Mouse (Mus musculus) left cerebral cortex, postnatal 4 days (tissue): ENCODE data around the gene Adamtsl1. TPM values are rescaled to one million over a fixed set of nuclear protein-coding genes. Genes with fewer than 3 reads are reported as not detected.

Experiments
- DNase-seq: peaks from one replicate; pipeline ENCODE4 v3.0.0-alpha.2; 2022
- intact Hi-C: fragments of 180-260 bp; cut with DNase I; formaldehyde crosslinking; loops from one replicate; pipeline ENCODE4 v1.15.1; 2025
- total RNA-seq, 2 experiments: library from RNA; stranded (reverse); gene quantifications; 2 replicates each; pipeline ENCODE4 v1.2.3; 2021

Adamtsl1 gene
- total RNA-seq, 2 experiments from 2014 or later, result 12.3 to 12.4 TPM

DNA sequence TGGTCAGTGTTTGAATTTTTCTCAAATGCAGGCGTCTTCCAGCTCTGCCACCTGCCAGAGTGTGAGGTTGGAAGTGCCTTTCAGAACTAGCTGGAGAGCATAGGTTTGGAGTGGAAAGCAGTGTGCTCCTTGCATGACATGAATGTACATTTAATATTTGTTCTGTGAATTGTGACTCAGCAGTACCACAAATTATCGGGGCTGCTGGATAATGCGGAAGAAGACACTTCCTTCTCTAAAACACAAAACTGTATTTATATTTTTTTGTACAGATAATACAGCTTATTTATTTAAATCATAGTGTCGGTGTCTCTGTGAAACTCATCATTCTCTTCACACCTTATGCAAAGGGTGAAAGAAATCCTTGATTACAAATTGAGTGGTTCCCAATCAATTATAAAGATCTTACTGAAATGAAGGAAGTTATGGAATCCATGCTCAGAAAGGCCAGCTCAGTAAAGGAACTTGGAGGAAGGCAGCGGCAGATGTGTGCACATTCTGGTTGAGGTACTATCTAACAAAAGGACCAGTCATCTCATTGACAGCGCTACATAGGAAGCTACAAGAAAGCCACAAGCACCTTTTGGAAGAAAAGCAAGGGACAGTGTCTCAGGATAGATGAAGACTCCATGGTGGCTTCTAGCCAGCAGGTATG lies 914.2 kb downstream of the Adamtsl1 start:
- DNase-seq, result no peak

DNA sequence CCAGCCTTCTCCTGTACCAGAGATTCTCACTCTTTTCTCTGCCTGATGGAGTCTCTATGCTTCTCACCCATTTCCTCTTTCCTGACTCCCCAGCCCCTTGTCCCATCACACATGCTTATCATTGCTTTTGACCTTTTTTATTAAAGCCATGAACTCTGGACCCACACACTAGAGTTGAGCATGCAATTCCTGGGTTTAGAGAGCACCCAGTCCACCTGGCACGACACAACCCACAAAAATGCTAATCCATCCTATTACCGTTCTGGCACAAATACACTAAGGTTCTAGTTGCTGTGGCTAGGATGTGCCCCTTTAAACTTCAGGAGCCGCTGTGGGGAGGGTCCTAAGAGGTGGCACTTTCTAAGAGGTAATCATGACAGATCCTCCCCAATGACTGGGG lies 921.7 kb downstream of the Adamtsl1 start:
- intact Hi-C loops, result no loop called here
- DNase-seq, result no peak

More for the DNA sequence above, 914.2 kb downstream of the Adamtsl1 start:
- intact Hi-C loops, result no loop called here

DNA sequence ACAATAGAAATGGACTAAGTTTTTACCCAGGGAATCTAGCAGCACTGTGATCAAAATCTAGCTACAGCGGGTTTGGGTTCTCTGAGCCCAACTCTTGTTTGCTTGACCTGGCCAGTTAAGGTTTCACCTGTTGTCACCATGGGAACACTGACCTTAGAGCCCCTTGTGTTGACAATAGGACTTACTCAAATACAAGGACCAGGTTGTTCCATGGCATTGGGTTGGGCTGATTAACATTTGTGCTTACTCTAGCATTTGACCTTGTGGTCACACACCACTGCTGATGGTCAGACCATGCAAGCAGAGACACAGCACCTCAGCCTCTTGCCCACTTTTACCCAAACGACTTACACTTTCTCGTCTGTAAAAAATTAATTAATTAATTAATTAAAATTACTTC lies 922.4 kb downstream of the Adamtsl1 start:
- DNase-seq, result no peak
- intact Hi-C loops, result no loop called here

DNA sequence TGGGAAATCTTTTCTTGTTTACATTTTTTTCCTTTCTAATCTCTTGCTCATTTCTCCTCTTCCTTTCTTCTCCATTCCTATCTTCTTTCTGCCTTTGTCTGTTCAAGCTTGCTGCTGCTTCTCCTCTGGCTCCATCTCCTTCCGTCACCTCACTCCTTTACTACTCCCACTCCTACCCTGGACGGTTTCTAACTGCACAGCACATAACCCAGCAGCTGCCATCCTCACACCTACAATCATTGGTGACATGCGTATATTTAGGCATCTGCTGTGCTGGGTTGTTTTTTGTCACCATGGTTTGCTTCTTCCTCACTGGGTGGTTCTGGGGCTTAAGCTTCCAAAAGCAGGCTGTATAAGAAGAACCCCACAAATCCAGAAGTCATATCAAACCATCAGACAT lies 936.5 kb downstream of the Adamtsl1 start:
- intact Hi-C loops, result no loop called here
- DNase-seq, result no peak

DNA sequence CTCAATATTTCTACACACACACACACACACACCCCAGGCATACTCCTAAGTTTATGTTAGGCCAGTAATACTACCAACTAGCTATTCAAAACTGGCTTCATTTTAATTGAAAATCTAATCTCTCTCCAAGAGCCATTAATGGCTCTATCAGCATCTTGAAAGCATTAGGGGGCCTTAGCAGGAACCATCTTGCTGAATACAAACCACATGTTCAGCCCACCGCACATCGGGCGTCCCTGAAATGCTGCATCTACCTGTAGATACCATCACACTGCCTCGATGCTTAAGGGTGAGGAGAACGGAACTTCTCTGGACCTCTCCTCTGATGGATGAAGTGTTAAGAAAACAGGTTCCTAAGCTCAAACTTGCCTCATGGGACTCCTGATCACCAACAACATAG lies 950.8 kb downstream of the Adamtsl1 start:
- no peak for DNase-seq
- intact Hi-C loops, result no loop called here
